Mouse (Mus musculus) forebrain, postnatal 0 days (tissue): ENCODE data around the gene Shkbp1. TPM values are rescaled to one million over a fixed set of nuclear protein-coding genes. Genes with fewer than 3 reads are reported as not detected.

Source experiments
- ATAC-seq: fragments of 200-750 bp; cut with Nextera tagmentation; 2 replicates; pipeline ENCODE4 v1.8.0; 2017; ENCODE audit warnings: mild to moderate bottlenecking, moderate library complexity
- DNase-seq: peaks from one replicate; pipeline ENCODE4 v3.0.0-alpha.2; 2015
- H3K27ac ChIP-seq: fragments of 300-500 bp; sonication (generic); 2 replicates; pipeline ENCODE4 v1.5.1; 2014; ENCODE audit warnings: low read depth, mild to moderate bottlenecking, antibody characterized with exemption, low read length, moderate library complexity, mixed read lengths
- H3K27me3 ChIP-seq: fragments of 300-500 bp; sonication (generic); 2 replicates; pipeline ENCODE4 v1.6.1; 2014; ENCODE audit warnings: mild to moderate bottlenecking, low read length, mixed read lengths; ENCODE audit not compliant: insufficient read depth
- H3K36me3 ChIP-seq: fragments of 300-500 bp; sonication (generic); 2 replicates; pipeline ENCODE4 v1.6.1; 2014; ENCODE audit warnings: mild to moderate bottlenecking, moderate library complexity; ENCODE audit not compliant: insufficient read depth
- H3K4me1 ChIP-seq: fragments of 300-500 bp; sonication (generic); 2 replicates; pipeline ENCODE4 v1.6.1; 2014; ENCODE audit warnings: antibody characterized with exemption; ENCODE audit not compliant: insufficient read depth
- H3K4me2 ChIP-seq: fragments of 300-500 bp; sonication (generic); 2 replicates; pipeline ENCODE4 v1.6.1; 2014; ENCODE audit warnings: low read depth, mild to moderate bottlenecking, moderate library complexity
- H3K4me3 ChIP-seq: fragments of 300-500 bp; sonication (generic); 2 replicates; pipeline ENCODE4 v1.5.1; 2014; ENCODE audit warnings: low read depth, low read length, mixed read lengths
- H3K9ac ChIP-seq: fragments of 300-500 bp; sonication (generic); 2 replicates; pipeline ENCODE4 v1.6.1; 2014; ENCODE audit warnings: mild to moderate bottlenecking
- H3K9me3 ChIP-seq: fragments of 300-500 bp; sonication (generic); 2 replicates; pipeline ENCODE4 v1.6.1; 2016; ENCODE audit warnings: low read length
- CTCF ChIP-seq: sonication (generic); IDR thresholded peaks from 2 replicates; pipeline ENCODE4 v1.5.1; 2016; ENCODE audit warnings: antibody characterized with exemption, control low read depth, low read depth
- WGBS: fragments of 180-500 bp; shearing (Covaris S2); extraction: QIAGEN DNeasy Blood & Tissue Kit; methylation state at CpG from one replicate; pipeline ENCODE4 v1.1.7; 2014; 5-methylcytosine and 5-hydroxymethylcytosine counted together
- polyA plus RNA-seq: library from polyadenylated mRNA; unstranded; fragments of >200 nt; fragmentation: Nextera tagmentation; extraction: Ambion mirVana; gene quantifications from 2 replicates; pipeline ENCODE4 v1.2.1, GENCODE M21; 2015
- total RNA-seq: library from RNA; depleted of rRNA; stranded (reverse); fragments of >200 nt; gene quantifications from 2 replicates; pipeline ENCODE4 v1.2.3, GENCODE M21; 2014

The Shkbp1 gene
- total and polyA plus RNA-seq, 2 experiments from 2014 or later: 30.2 to 33.1 TPM

GRCm38 (mm10) chr7:27395521-27396183 is 39.8 kb upstream of the Shkbp1 start:
- peak overlapping the region; percentile 61 for H3K4me3 ChIP-seq
- DNase-seq: no peak
- 3% methylated on average over 22 of the region's 22 CpGs for WGBS
- H3K4me2 ChIP-seq: peak overlapping the region; percentile 73
- peaks cover 38% of the 10 kb centered on the region for H3K27me3 ChIP-seq
- no peaks in the 10 kb centered on the region for H3K4me1 ChIP-seq
- peak overlapping the region; percentile 65; the same call in 1 of the 2 replicates for H3K9ac ChIP-seq
- TF ChIP-seq CTCF: no peak
- ATAC-seq: no peak; the same call in 1 of the 2 replicates
- no peaks in the 10 kb centered on the region for H3K9me3 ChIP-seq
- H3K27ac ChIP-seq: no peak overlapping the region
- H3K36me3 ChIP-seq: peaks cover 16% of the 10 kb centered on the region

GRCm38 (mm10) chr7:27391416-27391815 is 35.6 kb upstream of the Shkbp1 start:
- no peak overlapping the region for H3K9ac ChIP-seq
- peaks cover 13% of the 10 kb centered on the region for H3K36me3 ChIP-seq
- 48% methylated on average over 16 of the region's 16 CpGs for WGBS
- no peak for DNase-seq
- no peak overlapping the region for H3K27ac ChIP-seq
- TF ChIP-seq CTCF: no peak
- no peak for ATAC-seq
- H3K9me3 ChIP-seq: no peaks in the 10 kb centered on the region
- no peak overlapping the region for H3K4me3 ChIP-seq
- H3K4me1 ChIP-seq: no peaks in the 10 kb centered on the region
- no peak overlapping the region for H3K4me2 ChIP-seq
- H3K27me3 ChIP-seq: peaks cover 26% of the 10 kb centered on the region

GRCm38 (mm10) chr7:27389213-27389612 is 33.4 kb upstream of the Shkbp1 start:
- Histone ChIP-seq H3K27ac (no peak overlapping the region), H3K36me3 (peaks cover 14% of the 10 kb centered on the region), H3K9ac (no peak overlapping the region), H3K4me2 (no peak overlapping the region), H3K4me3 (no peak overlapping the region), H3K4me1 (no peaks in the 10 kb centered on the region), H3K27me3 (peaks cover 13% of the 10 kb centered on the region), H3K9me3 (no peaks in the 10 kb centered on the region)
- ATAC-seq (no peak), DNase-seq (no peak)
- 73% methylated on average over 6 of the region's 6 CpGs for WGBS
- TF ChIP-seq CTCF: no peak

GRCm38 (mm10) chr7:27384731-27385130 is 28.9 kb upstream of the Shkbp1 start:
- peak; percentile 40; the same call in 1 of the 2 replicates for ATAC-seq
- Histone ChIP-seq H3K4me3 (no peak overlapping the region), H3K9ac (no peak overlapping the region), H3K4me1 (no peaks in the 10 kb centered on the region), H3K27ac (no peak overlapping the region), H3K9me3 (no peaks in the 10 kb centered on the region), H3K4me2 (no peak overlapping the region), H3K36me3 (peaks cover 4% of the 10 kb centered on the region; the same call in 1 of the 2 replicates), H3K27me3 (no peaks in the 10 kb centered on the region)
- DNase-seq: peak; percentile 43
- 32% methylated on average over 4 of the region's 4 CpGs for WGBS
- TF ChIP-seq CTCF: peak; percentile 65

- Histone ChIP-seq H3K36me3 (peaks cover 4% of the 10 kb centered on the region; the same call in 1 of the 2 replicates), H3K9ac (no peak overlapping the region), H3K9me3 (no peaks in the 10 kb centered on the region), H3K4me3 (no peak overlapping the region), H3K4me2 (no peak overlapping the region), H3K4me1 (no peaks in the 10 kb centered on the region), H3K27ac (no peak overlapping the region), H3K27me3 (peaks cover 3% of the 10 kb centered on the region)
- 53% methylated on average over 5 of the region's 5 CpGs for WGBS
- no peak for DNase-seq
- ATAC-seq: no peak
- TF ChIP-seq CTCF: no peak
Measured at GRCm38 (mm10) chr7:27384134-27384533, 28.3 kb upstream of the Shkbp1 start.

GRCm38 (mm10) chr7:27383233-27383632 is 27.4 kb upstream of the Shkbp1 start:
- Histone ChIP-seq H3K4me2 (no peak overlapping the region), H3K27ac (no peak overlapping the region), H3K9ac (no peak overlapping the region), H3K9me3 (no peaks in the 10 kb centered on the region), H3K36me3 (peaks cover 4% of the 10 kb centered on the region; the same call in 1 of the 2 replicates), H3K4me1 (no peaks in the 10 kb centered on the region), H3K4me3 (no peak overlapping the region), H3K27me3 (peaks cover 6% of the 10 kb centered on the region)
- no peak for TF ChIP-seq CTCF
- ATAC-seq (no peak), DNase-seq (no peak)
- 85% methylated on average over 1 of the region's 1 CpGs for whole genome bisulfite sequencing

- DNase-seq: no peak
- H3K4me1 ChIP-seq: no peaks in the 10 kb centered on the region
- no peak overlapping the region for H3K4me3 ChIP-seq
- H3K27me3 ChIP-seq: peaks cover 10% of the 10 kb centered on the region
- no peak overlapping the region for H3K4me2 ChIP-seq
- 59% methylated on average over 4 of the region's 4 CpGs for WGBS
- peaks cover 4% of the 10 kb centered on the region; the same call in 1 of the 2 replicates for H3K36me3 ChIP-seq
- TF ChIP-seq CTCF: no peak
- no peak for ATAC-seq
- no peaks in the 10 kb centered on the region for H3K9me3 ChIP-seq
- no peak overlapping the region for H3K27ac ChIP-seq
- no peak overlapping the region for H3K9ac ChIP-seq
Measured at GRCm38 (mm10) chr7:27381560-27381959, 25.7 kb upstream of the Shkbp1 start.
